Mouse (Mus musculus) testis, postnatal 10 days (tissue): ENCODE data around the gene Thbs3.
"Not testable (repeated sequence)": the region's sequence is repeated elsewhere in the genome, so short reads cannot be mapped to it uniquely, and the experiment has no call there.

Experiments used
- DNase-seq: peaks from one replicate; pipeline ENCODE4 v3.0.0; 2021; ENCODE audit warnings: low spot score

The Thbs3 gene

DNA sequence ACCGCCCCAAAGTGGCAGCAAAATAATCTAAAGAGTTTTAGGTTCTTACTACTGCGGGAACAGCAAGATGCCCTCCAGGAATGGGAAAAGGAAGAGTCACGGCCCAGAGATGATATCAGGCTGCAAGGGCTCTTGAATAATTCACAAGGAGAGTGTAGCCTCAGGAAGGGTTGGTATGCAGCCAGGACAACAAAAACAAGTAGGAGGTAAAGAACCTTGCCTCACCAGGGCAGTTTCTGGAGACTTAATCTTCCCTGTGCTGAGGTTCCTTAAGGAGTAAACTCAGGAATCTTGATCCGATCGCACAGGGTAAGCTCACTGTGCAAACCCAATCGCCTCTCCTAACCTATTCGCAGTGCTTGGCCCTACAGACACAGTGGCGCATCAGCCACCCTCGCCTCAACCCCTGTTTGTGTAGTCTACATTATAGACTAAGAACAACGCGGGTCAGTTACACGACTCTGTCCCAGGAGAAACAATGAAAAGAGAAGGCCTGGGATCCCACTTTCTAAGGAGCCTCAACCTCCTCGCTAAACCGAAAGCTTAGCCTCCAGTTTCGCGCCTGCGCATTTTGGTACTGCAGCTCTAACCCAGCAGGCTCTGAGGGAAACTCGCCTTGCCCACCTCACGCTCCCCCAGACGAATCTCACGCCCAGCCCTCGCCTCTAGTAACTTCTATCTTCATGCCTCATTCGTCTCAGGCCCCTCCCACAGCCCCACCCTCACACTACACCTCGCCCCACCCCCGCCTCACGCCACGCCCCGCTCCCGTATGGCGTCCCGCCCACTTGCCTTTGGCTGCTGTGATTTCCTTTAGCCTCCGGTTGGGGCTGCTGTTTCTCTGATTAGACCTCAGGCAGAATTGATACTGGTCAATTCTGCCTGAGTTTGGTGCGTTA lies 18.8 kb upstream of the Thbs3 start:
- DNase-seq, result peak; percentile 96

DNA sequence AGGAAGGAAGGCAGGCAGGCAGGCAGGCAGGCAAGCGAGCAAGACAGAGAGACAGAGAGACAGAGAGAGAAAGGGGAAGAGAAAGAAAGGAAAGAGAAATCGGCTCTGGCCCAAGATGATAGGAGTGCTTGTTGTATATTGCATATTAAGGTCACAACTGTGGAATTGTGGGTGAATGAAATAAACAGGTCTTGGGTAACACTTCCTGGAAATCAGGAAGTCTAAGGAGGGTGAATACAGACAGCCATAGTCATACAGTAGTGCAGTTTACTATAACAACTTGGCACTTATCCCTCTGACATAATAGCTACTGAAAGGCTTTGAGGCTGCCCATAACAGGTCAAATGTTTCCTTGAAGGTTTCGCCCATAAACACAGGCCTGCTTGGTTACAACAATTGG lies 15.1 kb upstream of the Thbs3 start:
- DNase-seq, result no peak

DNA sequence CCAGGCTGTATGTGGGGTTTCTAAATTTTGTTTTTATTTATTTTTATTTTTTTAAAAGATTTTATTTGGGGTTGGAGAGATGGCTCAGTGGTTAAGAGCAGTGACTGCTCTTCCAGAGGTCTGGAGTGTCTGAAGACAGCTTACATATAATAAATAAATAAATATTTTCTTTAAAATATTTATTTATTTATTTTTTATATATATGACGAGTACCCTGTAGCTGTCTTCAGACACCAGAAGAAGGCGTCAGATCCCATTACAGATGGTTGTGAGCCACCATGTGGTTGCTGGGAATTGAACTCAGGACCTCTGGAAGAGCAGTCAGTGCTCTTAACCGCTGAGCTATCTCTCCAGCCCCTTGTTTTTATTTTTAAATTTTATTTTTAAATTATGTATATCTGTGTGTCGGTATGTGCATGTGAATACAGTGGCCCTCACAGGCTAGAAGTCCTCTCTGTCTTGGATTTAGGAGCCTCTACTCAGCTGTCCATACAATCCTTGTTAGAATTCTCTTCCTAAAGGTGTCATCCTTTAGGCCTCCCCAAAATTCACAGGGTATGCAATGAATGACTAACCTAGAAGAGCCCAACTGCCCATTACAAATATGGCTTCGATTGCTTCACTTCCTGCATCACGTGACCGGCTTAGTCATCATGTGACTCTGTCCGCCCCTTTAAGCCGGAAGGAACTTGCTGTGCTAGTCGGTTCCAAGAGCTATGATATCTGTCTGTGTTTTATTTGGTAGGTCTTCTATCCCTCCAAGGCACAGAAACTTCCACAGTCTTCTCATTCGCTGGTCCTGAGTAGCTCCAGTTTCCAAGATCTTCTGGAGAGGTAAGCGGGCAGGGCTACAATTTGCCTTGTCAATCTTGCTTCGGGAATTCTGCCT lies 12.5 kb upstream of the Thbs3 start, which contains the start of gene Gba:
Gene Gba (plus strand): TSS at position 676 of the 889 bp plus-strand sequence.
- peak; percentile 91 for DNase-seq

DNA sequence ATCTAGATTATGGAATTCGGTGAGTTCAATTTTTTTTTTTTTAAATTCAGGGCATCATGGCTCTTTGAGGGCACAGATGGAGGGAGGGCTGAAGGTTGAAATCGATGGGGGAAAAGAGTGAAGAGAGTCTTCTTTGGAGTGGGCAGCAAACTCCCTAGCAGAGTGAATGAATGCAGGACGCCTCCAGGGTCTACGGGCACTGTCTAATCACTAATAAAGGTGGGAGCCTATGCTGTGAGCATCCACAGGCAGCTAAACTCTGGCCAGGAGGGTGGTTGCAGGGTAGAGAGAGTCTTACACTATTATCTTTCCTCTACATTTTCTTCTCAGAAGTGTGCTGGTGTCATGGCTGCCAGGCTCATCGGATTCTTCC lies 11.9 kb upstream of the Thbs3 start:
- no peak for DNase-seq

DNA sequence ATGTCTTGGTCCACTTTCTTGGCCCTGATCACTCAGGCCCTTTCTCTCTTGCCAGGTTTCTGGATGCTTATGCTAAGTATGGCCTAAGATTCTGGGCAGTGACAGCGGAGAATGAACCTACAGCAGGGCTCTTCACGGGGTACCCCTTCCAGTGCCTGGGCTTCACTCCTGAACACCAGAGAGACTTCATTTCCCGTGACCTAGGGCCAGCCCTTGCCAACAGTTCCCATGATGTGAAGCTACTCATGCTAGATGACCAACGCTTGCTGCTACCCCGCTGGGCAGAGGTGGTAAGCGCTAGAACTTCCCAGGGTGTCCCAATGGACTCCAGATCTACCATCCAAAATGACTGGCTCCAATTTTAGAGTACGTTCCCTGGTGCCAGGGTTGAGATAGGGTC lies 8.9 kb upstream of the Thbs3 start:
- DNase-seq, result no peak

DNA sequence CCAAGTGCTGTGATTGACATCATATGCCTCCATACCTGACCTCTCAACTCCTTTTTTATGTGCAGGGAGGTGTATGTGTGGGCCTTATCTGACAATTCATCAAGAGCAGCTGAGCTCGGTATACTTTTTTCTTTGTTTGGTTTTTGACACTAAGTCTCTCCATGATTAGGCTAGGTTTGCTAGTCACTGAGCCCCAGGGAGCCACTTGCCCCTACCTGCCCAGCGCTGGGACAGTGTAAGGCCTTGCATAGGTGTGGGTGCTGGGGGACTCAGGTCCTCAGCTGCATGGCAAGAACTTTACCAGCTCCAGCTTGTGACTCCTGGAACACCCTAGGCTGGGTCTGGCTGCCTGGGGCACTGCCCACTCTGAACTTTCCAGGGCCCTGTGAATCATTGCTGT lies 8.3 kb upstream of the Thbs3 start:
- no peak for DNase-seq

DNA sequence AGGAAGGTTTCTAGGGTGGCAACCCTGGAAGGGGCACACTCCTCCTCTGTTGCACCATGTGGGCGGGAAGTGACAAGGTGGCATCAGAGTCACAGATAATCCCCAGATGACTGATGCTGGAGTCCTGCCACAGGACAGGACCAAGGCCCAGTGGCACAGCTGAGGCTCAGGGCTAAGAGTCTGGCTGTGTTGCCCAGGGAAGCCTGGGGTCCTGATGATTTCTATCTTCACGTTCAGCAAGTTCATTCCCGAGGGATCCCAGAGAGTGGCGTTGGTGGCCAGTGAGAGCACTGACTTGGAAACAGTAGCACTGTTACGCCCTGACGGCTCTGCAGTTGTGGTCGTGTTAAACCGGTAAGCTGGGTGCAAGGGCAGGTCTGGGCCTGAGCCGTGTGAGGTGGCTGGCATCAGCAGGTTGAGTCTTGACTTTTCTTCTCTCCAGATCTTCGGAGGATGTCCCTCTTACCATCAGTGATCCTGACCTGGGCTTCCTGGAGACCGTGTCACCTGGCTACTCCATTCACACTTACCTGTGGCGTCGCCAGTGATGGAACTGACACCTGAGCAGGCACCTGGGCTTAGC lies 6.8 kb upstream of the Thbs3 start:
- no peak for DNase-seq

DNA sequence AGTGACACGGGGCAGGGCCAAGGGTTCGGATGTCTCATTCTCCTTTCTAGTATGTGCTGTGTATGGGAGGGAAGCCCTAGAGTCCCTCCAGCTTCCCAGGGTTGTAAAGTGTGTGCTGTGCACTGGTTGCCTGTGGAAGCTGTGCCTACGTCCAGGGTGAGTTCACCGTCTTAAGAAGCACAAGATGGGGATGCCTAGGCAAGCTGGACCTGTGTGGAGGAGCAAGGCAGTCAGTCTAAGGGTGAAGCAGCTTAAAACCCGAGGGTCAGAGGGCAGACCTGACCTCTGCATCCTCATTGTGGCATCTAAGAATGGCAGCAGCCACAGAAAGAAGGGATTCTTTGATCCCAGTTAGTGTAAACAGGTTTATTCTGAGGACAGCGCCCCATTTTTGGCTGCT lies 6.2 kb upstream of the Thbs3 start:
- no peak for DNase-seq

DNA sequence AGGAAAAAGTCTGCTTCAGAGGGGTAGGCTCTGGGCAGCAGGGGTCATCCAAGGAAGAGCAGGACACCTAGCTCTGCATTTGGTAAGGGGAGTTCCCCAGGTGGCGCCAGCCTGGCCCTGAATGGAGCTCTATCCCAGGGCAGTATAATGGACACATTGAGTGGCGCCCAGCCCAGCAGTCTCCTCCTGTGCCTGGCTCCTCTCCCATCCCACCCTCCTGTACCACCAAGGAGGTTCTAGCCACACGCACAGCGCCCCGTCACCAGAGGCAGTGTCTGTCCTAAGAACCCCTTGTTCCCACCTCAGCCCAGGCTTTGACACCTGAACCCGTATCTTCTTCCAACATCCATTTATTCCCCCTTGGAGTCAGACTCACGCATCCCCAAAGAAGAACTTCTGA lies 5.2 kb upstream of the Thbs3 start:
- peak; percentile 42 for DNase-seq

DNA sequence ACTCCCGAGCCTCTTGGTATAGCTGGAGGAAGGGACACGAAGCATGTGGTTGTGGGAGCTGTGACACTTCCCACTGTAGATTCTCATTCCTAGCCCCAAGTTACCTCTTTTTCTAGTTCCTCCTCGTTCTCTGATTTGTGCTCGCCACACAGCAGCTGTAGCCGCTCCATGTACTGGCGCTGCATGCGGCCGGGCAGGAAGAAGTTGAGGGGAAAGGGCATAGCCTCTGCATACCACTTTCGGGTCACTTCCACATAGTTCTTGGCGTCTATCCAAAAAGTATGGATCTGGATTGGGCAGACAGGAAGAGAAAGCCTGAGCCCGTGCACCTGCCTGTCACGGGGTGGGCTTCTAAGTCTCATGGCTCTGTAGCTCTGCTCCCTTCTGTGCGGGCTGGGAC lies 4.8 kb upstream of the Thbs3 start:
- DNase-seq, result no peak

DNA sequence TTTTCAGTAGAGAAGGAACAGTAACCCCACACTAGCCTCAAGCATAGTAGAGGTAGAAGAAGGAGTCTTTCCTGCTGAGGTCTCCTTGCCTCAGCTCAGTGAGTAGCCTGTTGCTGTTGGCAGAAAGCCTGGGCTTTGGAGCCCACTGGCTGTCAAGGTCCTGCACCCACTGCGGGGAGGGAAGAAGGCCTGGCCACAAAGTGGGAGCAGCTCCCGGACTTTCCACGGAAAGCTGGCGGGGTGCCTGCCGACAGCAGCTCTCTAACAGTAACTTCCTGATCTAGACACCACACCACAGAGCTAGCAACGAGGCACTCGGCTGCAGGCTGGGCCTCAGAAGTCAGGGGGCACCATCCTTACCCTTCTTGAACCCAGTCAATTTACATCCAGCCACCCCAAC lies 4.2 kb upstream of the Thbs3 start:
- no peak for DNase-seq

DNA sequence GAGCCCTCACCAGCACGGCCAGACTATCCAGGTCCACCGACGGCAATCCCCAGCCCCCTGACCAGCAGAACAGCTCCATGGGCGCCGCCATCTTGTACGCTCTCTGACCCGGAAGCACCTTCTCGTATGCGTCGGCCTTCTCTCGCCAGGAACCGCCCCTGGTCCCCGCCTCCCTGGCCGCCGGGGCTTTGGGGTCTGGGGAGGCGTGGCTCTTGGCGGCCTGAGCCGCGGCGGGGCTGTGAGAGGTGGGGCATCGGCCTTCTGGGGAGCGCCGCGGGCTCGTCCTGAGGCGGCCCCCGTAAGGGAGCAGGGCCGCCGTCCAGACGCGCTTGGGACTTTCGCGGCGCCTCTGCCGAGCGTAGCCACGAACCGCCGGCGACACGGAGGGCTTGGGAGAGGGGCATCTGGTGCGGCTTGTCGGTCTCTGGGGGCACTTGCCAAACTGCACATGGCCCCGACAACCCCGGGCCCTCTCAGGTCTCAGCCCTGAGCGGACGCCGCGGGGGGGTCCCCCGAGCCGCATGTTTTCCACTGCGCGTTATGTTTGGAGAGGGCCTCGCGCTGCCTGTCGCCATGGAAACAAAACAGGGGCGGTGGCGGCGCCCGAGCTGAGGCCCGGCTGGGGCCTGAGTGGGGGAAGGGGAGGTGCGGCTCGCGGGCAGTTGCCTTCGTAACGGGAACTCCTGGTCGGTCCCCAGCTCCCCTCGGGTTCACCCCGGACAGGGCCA lies 1.0 kb upstream of the Thbs3 start:
- peak; percentile 95 for DNase-seq

DNA sequence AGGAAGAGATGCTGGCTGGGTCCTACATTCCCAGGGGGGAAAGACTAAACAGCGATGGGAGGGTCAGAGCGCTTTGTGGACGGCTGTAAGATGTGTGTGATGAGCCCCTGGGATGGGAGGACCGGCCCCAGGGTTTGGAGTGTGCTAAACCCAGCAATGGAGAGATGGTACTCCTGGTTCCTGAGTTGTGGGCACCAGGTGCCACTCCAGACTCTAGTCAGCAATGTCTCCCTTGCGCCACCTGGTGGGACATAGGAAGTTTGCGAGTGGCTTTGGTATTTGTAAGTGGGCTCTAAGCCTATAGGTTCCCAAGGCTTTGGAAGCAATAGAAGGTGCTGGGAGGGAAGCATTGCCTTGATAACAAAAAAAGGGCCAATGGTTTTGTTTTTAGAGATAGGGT lies 873 bp downstream of the Thbs3 start:
- peak; percentile 88 for DNase-seq

DNA sequence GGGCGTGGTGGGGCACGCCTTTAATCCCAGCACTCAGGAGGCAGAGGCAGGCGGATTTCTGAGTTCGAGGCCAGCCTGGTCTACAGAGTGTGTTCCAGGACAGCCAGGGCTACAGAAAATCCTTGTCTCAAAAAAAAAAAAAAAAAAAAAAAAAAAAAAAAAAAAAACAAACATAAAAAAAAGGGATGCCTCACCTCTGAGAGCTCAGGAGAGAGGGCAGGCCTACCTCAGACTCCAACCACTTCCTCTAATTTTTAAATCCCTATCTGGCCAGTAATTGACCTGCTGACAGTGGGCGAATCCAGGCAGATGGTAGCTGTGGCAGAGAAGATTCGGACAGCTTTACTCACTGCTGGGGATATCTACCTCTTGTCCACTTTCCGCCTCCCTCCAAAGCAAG lies 1.4 kb downstream of the Thbs3 start:
- not testable (repeated sequence) for DNase-seq

DNA sequence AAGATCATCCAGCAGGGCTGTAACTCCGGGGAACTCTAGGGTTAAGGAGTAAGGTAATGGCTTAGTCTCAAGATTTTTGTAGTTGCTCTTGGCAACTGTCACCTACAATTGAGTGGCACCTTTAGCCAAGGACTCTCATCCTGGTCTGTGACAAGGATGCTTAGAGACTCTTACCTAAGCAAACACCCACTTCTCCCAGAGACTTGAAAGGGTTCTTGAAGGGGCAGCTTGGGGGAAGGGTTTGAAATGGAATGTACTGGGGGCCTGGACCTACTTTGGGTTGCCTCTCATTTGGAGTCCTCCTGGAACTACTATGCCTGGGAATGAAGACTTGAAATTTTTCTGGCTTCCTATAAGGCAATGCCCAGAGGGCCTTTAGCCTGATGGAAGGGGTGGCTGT lies 3.3 kb downstream of the Thbs3 start:
- DNase-seq, result no peak

DNA sequence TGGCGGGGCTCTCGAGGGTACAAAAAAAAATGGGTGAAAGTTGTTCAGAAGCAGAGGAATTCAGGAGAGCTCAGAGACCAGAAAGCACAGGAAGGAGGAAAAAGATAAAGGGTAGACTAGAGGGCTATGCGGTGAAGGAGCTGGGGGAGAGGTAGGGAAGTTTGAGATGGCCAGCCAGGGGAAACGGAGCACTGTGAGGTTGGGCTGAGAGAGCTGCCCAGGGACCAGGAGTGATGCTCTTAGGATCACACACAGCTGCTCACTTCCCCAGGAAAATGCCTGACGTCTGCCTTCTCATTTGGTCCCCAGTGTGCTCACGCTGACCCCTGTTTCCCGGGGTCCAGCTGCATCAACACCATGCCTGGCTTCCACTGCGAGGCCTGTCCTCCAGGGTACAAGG lies 4.6 kb downstream of the Thbs3 start:
- DNase-seq, result no peak

DNA sequence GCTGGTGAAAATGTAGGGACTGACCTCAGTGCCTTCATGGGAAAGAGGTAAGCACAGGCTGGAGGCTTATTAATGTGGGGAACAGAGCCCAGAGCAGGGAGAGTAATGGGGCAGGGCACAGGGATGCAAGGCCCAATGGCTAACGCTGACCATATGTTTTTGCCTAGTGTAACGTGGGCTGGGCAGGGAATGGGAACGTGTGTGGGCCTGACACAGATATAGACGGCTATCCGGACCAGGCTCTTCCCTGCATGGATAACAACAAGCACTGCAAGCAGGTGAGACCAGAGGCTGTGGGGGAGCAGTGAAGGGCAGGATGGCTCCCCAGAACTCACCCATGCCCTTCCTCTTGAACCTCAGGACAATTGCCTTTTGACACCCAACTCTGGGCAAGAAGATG lies 6.2 kb downstream of the Thbs3 start:
- no peak for DNase-seq

DNA sequence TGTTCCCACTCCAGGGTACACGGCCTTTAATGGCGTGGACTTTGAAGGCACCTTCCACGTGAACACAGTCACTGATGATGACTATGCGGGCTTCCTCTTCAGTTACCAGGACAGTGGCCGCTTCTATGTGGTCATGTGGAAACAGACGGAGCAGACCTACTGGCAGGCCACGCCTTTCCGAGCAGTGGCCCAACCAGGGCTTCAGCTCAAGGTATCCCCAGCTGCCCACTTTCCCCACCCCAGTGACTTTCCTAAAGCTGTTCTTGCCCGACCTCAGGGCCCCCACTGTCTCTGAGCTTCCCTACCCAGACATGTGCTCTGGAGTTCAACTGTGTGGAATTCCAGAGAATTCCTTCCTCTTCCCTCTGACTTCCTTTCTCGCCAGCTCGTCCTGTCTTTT lies 9.8 kb downstream of the Thbs3 start:
- no peak for DNase-seq

DNA sequence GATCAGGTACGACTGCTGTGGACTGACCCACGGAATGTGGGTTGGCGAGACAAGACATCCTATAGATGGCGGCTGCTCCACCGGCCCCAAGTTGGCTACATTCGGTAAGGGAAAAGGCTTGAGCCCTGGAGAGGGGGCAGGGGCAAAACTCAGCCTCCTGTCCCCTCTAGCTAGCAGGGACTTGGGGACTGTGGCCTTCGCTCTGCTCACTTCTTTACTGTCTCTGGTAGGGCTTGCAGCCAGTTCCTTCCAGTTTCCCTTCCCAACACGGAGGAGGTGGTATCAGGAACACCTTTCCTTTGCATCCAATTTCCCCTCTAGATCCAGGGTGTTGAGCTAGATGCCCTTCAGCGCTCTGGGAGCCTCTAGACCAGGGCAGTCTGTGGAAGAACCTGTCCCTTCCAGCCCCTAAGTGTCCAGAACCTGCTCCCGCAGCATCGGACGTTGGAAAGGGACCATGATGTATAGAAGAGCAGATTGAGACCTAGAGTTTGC lies 10.4 kb downstream of the Thbs3 start:
- DNase-seq, result no peak

DNA sequence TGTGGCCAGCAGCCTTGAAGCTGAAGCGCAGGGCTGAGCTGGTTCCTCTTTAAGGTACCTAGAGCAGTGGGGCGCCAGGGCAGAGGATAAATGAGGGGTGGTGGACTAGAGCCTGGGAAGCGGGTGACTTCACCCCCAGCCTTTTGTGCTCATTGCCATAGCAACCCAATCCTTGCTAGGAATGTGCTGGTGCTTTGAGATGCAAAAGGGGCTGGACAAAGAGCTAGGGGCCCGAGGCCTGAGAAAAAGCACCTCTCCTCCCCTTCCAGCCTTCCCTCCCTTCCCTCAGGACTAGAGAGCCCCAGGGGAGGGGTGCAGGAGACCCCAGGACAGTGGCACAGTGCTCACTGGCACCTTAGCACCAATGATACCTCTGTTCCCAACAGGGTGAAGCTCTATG lies 10.9 kb downstream of the Thbs3 start:
- no peak for DNase-seq

DNA sequence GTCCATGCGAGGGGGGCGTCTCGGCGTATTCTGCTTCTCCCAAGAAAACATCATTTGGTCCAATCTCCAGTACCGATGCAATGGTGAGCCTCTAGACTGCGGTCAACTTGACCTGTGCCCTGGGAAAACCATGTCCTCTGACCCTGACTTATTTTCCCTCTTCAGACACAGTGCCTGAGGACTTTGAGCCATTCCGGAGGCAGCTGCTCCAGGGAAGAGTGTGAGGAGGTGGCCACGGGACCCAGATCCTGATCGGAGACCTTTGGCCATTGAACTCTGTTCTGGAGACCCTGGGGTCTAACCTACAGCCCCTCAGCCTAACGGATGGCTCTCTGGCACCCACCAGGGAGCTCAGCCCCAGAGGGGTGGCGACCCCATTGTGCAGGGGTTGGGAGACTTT lies 11.4 kb downstream of the Thbs3 start:
- DNase-seq, result no peak

DNA sequence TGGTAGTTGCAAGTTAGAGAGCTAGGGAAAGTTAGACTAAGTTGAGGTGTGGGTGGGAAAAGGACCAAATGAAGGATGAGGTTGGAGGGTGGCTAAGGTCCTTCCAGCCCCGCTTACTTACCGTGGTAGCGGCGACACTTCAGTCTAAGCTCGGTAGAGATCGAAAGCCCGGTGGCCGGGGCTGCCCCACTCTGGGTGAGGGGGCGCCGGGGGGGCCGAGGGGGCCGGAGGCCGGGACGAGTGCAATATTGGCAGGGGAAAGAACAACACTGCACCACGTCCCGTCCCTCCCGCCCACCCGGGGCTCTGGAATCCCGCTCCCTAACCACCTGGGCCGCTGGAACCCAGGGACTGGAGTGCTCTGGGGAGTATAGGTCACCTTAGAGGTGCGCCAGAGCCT lies 11.9 kb downstream of the Thbs3 start, which contains the start of gene Mtx1:
Gene Mtx1 (minus strand): TSS at position 189 of the 400 bp plus-strand sequence.
- no peak for DNase-seq
